ENCODE assay signal across 8 mouse cellular contexts in the genomic region with DNA sequence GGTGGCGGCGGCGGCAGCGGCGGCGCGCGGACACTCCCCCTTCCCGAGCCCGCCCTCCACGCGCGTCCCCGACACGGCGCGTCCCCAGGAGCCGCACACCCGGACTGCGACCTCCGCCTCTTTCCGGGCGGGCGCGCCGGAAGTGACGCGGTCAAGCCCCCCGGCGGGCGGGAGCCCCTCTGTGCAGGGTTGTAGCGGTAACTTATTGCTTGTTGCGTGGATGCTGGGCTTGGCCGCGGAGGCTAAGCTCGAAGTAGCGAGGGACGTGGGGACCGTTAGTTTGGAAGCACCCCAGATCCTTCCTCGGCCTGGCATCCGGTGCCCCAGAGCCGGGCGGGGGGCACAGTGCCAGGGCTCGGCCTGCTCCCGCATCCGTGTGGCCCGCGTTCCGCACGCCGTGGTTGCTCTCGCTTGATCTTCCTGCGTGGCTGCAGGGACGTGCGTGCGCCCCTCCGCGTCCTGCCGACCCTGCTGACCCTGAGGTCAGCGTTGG. TPM values are rescaled to one million over a fixed set of nuclear protein-coding genes. Genes with fewer than 3 reads are reported as not detected.
DNase-seq lines count a peak whose midpoint lies in the region; ATAC-seq lines count a peak whose summit lies in the region.

A gene (minus strand): TSS at position 90 of the 493 bp plus-strand sequence.

- peak within 1 kb of the TSS; percentile 83 for H3K4me2 ChIP-seq in hindbrain, embryonic 13.5 days

- H3K4me3 ChIP-seq in hindbrain, embryonic 13.5 days: peak within 1 kb of the TSS; percentile 99

- peak within 1 kb of the TSS; percentile 98 for H3K9ac ChIP-seq in hindbrain, embryonic 13.5 days

- peak; percentile 94 for DNase-seq in NIH3T3 (ENCODE audit: low read depth)
- peak; percentile 97 to 98 for DNase-seq in cerebellum, postnatal 10 days
- DNase-seq in frontal cortex, postnatal 14 days (ENCODE audit: low spot score in 2 of 2): peak; percentile 83 to 84
- DNase-seq in layer of hippocampus, postnatal 25 days (ENCODE audit: extremely low spot score in 1 of 2, low spot score in 1 of 2): peak; percentile 84 to 94
- DNase-seq in lung, postnatal 25 days (ENCODE audit: low spot score): peak; percentile 92
- peak; percentile 89 for DNase-seq in retina, embryonic 14.5 days (ENCODE audit: low spot score)
- DNase-seq in thymus, postnatal 4 days: peak; percentile 95

- peak within 1 kb of the TSS; percentile 95 for H3K27ac ChIP-seq in hindbrain, embryonic 13.5 days

- no peaks in the 10 kb centered on the region for H3K9me3 ChIP-seq in hindbrain, embryonic 13.5 days

- ATAC-seq in hindbrain, embryonic 13.5 days (ENCODE audit: low FRiP score): peak; percentile 98

- under 1% methylated on average over 58 of the region's 60 CpGs for WGBS in hindbrain, embryonic 13.5 days

- H3K4me1 ChIP-seq in hindbrain, embryonic 13.5 days (replicated peaks): peaks cover 20% of the 10 kb centered on the region

- no peaks in the 10 kb centered on the region for H3K27me3 ChIP-seq in hindbrain, embryonic 13.5 days

- H3K36me3 ChIP-seq in hindbrain, embryonic 13.5 days: no peaks in the 10 kb centered on the region

RNA-seq across cellular contexts. Expression of the gene that starts here (rescaled TPM):
- 133 and 140 TPM in 2 replicates for polyA plus RNA-seq in hindbrain, embryonic 13.5 days (2015; fragmentation: Nextera tagmentation; extraction: Ambion mirVana)
- 100 to 1,000 TPM; 234 to 269 TPM for total RNA-seq in layer of hippocampus, postnatal 25 days (2021)

Comparison
In these comparisons a context has a peak if more than half of its experiments do, and no peak if none do; other contexts are left out.
1. Peak in every context shown above with its lines: DNase-seq, ATAC-seq, H3K4me3 ChIP-seq and H3K27ac ChIP-seq.